Mouse (Mus musculus) limb, embryonic 10.5 days (tissue): ENCODE data around the gene Zdhhc16. TPM values are rescaled to one million over a fixed set of nuclear protein-coding genes. Genes with fewer than 3 reads are reported as not detected.
A peak's percentile ranks its signal among the peaks of the same experiment; 100 is the strongest.
"Not testable (repeated sequence)": the region's sequence is repeated elsewhere in the genome, so short reads cannot be mapped to it uniquely, and the experiment has no call there.

Experiments
- DNase-seq: peaks from one replicate; pipeline ENCODE4 v3.0.0-alpha.2; 2017; ENCODE audit warnings: low spot score
- H3K27ac ChIP-seq: fragments of 300-500 bp; sonication (generic); 2 replicates; pipeline ENCODE4 v1.5.1; 2016; ENCODE audit warnings: mild to moderate bottlenecking
- H3K27me3 ChIP-seq: fragments of 300-500 bp; sonication (generic); 2 replicates; pipeline ENCODE4 v1.6.1; 2016; ENCODE audit warnings: low read depth, mild to moderate bottlenecking; ENCODE audit not compliant: poor library complexity, severe bottlenecking
- H3K36me3 ChIP-seq: fragments of 300-500 bp; sonication (generic); 2 replicates; pipeline ENCODE4 v1.6.1; 2016; ENCODE audit warnings: mild to moderate bottlenecking, moderate library complexity
- H3K4me1 ChIP-seq: fragments of 300-500 bp; sonication (generic); 2 replicates; pipeline ENCODE4 v1.6.1; 2016
- H3K4me3 ChIP-seq: fragments of 300-500 bp; sonication (generic); 2 replicates; pipeline ENCODE4 v1.5.1; 2016; ENCODE audit warnings: mild to moderate bottlenecking, moderate library complexity
- H3K9me3 ChIP-seq: fragments of 300-500 bp; sonication (generic); replicated peaks from 2 replicates; pipeline ENCODE4 v1.6.1; 2016; ENCODE audit warnings: mild to moderate bottlenecking
- WGBS: fragments of 180-500 bp; shearing (Covaris S2); methylation state at CpG from one replicate; pipeline ENCODE4 v1.1.7; 2016; 5-methylcytosine and 5-hydroxymethylcytosine counted together
- polyA plus RNA-seq: library from polyadenylated mRNA; unstranded; fragments of >200 nt; fragmentation: Nextera tagmentation; extraction: Ambion mirVana; gene quantifications from 2 replicates; pipeline ENCODE4 v1.2.1, GENCODE M21; 2016

The Zdhhc16 gene
- polyA plus RNA-seq, 1 experiment from 2014 or later: 96.5 TPM

DNA sequence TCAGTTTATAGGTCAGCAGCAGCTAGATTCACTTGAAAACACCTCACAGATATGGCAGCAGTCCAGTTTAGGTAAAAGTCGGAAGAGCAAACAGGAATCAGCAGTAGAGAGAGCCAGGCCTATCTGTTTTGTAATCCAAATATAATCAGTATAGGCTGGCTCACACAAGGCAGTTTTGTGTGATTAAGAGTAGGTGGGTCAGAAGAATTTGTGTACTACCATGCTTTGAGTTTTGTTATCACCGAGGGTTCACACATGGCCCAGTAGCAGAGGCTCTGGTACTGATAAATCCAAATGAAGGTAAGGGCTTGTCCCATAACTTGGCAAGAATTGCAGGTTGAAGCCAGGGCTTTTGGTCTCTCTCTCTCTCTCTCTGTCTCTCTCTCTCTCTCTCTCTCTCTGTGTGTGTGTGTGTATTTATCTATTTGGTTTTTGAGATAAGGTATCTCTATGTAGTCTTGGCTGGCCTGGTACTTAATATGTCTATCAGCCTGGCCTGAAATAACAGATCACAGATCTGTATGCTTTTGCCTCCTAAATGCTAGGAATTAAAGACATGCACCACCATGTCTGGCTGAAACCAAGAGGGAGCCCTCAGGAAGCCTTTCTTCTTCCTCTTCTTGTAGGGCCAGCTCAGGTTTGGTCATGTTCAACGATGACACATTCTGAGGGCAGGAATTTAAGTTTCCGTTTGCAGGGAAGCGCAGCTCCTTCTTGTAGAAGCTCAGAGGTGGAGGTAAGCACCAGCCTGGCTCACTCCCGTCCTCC is 26.8 kb upstream of the Zdhhc16 start:
- no peak overlapping the region for H3K27ac ChIP-seq
- 67% methylated on average over 6 of the region's 6 CpGs for WGBS
- H3K4me3 ChIP-seq: no peak overlapping the region
- no peaks in the 10 kb centered on the region for H3K27me3 ChIP-seq
- no peaks in the 10 kb centered on the region for H3K4me1 ChIP-seq
- no peaks in the 10 kb centered on the region for H3K9me3 ChIP-seq
- no peaks in the 10 kb centered on the region for H3K36me3 ChIP-seq
- no peak for DNase-seq

DNA sequence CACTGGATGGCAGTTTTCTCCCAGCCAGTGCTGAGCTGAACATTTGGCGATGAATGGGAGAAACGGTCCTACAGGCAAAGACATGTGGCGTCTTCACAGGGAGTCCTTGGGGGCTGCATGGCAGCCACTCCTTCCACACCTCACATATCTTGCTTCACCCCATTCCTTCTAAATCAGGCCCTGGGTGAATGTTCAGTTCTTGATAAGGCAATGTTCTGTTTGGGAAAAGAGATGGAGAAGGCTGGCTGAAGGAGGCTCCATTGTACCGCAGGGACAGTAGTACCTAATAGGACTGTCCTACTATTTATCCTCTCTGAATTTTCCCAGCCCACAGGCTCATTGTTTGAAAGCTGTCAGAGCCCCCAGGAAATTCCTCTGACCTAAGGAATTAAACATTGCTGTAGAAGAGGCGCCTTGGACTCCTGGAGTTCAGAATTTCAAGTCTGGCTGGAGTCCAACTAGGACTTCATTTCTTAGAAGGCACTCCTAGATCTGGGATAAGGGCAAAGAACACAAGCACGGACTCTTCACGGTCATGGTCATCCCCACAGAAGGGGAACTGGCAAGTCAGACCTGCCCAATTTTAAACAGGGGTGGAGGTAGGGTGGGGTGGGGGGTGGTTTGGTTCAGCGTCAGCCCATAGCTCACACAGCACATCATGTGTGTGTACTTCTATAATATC is 26.1 kb upstream of the Zdhhc16 start:
- Histone ChIP-seq H3K36me3 (no peaks in the 10 kb centered on the region), H3K27ac (no peak overlapping the region), H3K9me3 (no peaks in the 10 kb centered on the region), H3K4me1 (no peaks in the 10 kb centered on the region), H3K27me3 (no peaks in the 10 kb centered on the region), H3K4me3 (no peak overlapping the region)
- 63% methylated on average over 8 of the region's 8 CpGs for WGBS
- DNase-seq: no peak

DNA sequence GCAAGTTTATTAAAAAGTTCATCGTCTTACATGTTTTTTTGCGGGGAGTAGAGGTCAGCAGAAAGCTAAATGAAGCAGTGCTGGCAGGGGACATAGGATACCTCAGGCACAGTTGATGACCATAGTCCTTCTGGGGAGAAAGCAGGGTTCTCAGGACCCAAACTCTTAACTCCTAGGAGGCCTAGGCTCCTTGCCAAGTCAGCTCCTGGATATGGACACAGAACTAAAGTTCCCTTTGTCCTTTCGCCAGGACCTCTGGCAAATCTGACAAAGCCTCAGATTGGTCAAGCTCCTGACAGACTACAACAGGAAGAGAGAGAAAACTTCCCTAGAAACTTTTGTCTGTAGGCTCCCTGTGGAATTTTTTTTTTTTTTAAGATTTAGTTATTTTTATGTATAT is 24.5 kb upstream of the Zdhhc16 start:
- Histone ChIP-seq H3K9me3 (no peaks in the 10 kb centered on the region), H3K4me3 (no peak overlapping the region), H3K36me3 (peaks cover 5% of the 10 kb centered on the region), H3K27ac (no peak overlapping the region), H3K27me3 (no peaks in the 10 kb centered on the region), H3K4me1 (peaks cover 10% of the 10 kb centered on the region)
- WGBS: 97% methylated on average over 3 of the region's 3 CpGs
- DNase-seq: no peak

DNA sequence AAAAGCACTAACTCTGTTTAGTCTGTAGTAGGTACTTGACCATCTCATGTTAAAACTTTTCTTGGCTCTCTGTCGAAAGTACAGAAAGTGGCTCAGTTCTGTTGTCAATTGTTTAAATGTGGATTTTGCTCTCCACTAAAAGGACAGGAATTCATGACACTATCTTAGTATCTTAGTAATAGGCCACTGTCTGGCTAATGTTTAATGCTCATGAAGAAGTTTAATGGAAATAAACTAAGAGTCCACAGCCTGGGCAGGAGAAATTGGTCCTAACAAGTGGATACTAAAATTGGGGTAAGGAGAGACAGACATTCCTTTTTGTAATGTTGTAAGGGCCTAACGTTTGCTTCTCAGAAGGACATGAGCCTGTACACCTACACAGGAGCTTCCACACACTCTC is 22.9 kb upstream of the Zdhhc16 start:
- 94% methylated on average over 2 of the region's 2 CpGs for WGBS
- Histone ChIP-seq H3K9me3 (no peaks in the 10 kb centered on the region), H3K4me3 (no peak overlapping the region), H3K4me1 (peaks cover 19% of the 10 kb centered on the region), H3K27me3 (no peaks in the 10 kb centered on the region), H3K27ac (no peak overlapping the region), H3K36me3 (peaks cover 22% of the 10 kb centered on the region)
- no peak for DNase-seq

DNA sequence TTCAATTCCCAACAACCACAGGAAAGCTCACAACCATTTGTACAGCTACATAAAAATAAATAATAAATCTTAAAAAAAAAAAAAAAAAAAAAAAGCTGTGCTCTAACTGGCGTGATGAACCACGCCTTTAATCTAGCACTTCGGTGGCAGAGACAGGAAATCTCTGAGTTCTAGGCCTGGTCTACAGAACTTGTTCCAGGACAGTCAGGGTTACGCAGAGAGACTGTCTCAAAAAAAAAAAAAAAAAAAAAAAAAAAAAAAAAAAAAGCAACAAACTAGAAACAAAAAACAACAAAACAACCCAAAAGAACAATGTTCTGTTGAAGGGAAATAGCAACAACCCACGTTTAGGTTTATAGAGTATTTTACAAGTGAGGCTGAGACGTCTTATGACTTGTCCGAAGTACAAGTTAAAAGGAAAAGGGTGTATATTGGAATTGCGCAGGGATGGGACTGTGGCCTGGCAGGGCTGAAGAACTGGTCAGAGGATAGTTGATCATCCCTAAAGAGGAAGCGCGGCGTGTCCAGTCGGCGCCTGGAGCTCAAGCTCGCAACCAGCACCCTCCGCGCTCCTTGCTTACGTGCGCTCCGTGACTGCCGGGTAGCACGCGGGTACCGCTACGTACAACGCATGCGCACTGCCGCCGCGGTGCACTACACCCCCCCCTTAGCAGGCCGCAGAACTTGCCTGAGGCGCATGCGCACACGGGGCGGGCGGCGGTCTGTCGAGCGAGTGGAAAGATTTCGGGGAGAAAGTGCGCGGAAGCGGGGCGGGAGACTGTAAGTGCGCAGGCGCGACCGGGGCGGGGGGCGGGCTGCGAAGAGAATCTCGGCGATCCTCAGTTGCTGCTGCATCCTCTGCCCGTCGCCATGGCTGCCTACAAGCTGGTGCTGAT is 21.9 kb upstream of the Zdhhc16 start, which contains the start of gene Pgam1:
Gene Pgam1 (plus strand): TSS at position 746 of the 896 bp plus-strand sequence.
- peak within 1 kb of the TSS; percentile 93 for H3K27ac ChIP-seq

DNA sequence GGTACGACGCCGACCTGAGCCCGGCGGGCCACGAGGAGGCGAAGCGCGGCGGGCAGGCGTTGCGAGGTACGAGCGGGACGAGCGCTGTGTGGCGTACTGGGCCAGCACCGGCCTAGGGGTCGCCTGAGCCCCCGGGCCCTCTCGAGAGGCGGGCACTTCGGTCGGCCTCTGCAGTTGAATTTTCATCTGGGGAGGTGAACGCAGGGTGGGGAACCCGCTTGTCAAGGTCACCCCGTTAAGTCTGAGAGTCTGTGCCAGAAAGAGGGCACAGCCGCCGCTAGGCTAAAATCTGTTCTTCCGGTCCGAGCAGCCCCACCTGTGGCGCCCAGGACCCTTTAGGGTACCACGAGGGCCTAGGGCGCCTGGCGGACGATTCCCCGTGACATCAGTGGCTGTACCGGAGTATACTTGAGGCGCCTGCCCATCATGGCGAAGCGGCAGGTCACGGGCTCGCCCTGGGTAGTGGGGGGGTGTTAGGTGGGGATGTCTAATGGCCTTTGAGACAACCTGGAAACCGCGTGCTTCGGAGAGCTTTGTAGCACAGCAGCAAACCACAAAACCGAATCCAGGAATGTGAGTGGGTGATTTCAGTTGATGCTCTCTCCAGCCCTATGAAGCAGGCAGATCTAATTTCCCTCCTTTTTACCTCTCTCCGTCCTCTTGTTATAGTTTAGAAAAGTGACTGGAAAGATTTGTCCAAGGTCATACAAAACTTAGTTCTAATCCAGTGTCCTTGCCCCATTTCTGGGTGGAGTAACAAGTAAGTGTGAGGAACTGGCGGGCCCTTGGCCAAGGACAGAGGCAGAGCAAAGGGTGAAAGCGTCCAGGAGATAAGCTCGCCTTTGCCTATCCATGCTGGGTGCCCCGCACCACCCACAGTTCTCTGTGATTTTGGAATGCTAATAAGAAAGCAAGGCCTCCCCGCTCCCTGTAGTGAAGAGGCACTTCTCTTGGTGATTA is 20.9 kb upstream of the Zdhhc16 start:
- Histone ChIP-seq H3K27ac (peak overlapping the region; percentile 93), H3K4me1 (peaks cover 19% of the 10 kb centered on the region), H3K4me3 (peak overlapping the region; percentile 86), H3K36me3 (peaks cover 41% of the 10 kb centered on the region), H3K9me3 (no peaks in the 10 kb centered on the region), H3K27me3 (no peaks in the 10 kb centered on the region)
- peak; percentile 65 for DNase-seq
- WGBS: under 1% methylated on average over 53 of the region's 53 CpGs

More for the DNA sequence above, 21.9 kb upstream of the Zdhhc16 start, which contains the start of gene Pgam1:
- Histone ChIP-seq H3K4me1 (peaks cover 19% of the 10 kb centered on the region), H3K36me3 (peaks cover 31% of the 10 kb centered on the region), H3K4me3 (peak within 1 kb of the TSS; percentile 86), H3K27me3 (no peaks in the 10 kb centered on the region), H3K9me3 (no peaks in the 10 kb centered on the region)
- peak; percentile 100 for DNase-seq
- WGBS: 6% methylated on average over 52 of the region's 54 CpGs

DNA sequence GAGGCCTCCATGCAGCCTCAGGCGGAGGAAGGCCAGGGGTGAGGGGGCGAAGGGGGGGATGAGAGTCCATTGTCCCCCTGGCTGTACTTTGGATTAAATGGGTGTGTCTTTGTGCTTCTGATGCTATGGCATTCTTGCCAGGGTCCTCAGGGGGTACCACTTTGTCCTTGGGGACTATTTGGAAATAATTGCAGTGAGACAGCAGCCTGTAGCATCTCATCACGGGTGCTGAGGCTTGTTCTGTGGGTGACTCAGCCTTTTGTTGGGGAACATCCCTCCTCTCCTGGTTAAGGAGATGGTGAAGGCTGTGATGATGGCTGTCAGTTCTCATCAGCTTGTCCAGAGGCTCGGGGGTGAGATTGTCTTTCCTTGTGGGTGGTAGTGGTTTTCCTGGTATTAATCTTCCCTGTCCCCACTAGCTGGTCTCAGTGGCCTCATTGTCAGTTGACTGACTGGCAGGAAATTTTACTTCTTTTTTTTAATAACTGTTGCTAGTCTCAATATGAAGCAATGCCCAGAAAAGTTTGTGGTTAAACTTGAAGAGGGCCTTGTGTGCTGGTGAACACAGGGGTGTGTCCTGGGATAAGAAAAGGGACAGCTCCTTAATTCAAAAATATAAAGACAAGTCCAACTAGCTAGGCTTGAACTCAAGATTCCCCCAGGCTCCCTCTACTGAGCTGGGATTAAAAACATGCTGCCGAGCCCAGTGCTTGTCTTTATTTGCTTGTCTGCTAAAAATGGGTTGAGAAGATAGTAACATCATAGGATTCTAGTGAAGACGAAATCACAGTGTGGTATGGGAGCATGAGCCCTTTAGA is 19.3 kb upstream of the Zdhhc16 start:
- peaks cover 48% of the 10 kb centered on the region for H3K36me3 ChIP-seq
- H3K4me1 ChIP-seq: peaks cover 19% of the 10 kb centered on the region
- H3K27ac ChIP-seq: peak overlapping the region; percentile 93; the same call in 1 of the 2 replicates
- H3K9me3 ChIP-seq: no peaks in the 10 kb centered on the region
- no peaks in the 10 kb centered on the region for H3K27me3 ChIP-seq
- peak overlapping the region; percentile 86 for H3K4me3 ChIP-seq
- DNase-seq: no peak
- WGBS: 65% methylated on average over 6 of the region's 6 CpGs

DNA sequence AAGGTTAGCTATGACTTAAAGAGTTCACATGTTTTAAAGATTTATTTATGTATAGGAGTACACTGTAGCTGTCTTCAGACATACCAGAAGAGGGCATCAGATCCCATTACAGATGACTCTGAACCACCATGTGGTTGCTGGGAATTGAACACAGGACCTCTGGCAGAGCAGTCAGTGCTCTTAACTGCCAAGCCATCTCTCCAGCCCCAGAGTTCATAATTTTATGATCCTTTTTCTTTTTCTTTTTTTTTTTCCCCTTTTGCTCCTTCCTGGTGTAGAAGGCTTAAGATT is 18.7 kb upstream of the Zdhhc16 start:
- not testable (repeated sequence) for H3K27me3 ChIP-seq, H3K27ac ChIP-seq, DNase-seq, H3K9me3 ChIP-seq
- H3K4me1 ChIP-seq: peaks cover 19% of the 10 kb centered on the region
- 0 out of 2 replicates have a peak overlapping the region, but pooled peaks have one; percentile 86 for H3K4me3 ChIP-seq
- H3K36me3 ChIP-seq: peaks cover 54% of the 10 kb centered on the region

DNA sequence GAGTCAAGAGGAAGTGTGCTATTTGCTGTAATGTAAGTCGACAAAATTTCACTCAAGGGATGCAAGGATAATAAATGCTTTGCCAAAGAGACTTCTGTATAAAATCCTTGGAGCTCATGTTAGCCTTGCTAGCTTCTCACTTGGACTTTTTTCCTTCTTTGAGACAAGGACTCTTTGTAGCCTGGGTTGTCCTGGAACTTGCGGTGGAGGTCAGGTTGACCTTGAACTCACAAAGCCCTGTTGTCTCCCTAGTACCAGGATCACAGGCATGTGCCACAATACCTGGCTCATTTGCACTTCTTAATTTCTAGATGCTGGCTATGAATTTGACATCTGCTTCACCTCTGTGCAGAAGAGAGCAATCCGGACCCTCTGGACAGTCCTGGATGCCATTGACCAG is 18.0 kb upstream of the Zdhhc16 start:
- Histone ChIP-seq H3K4me3 (no peak overlapping the region), H3K4me1 (peaks cover 19% of the 10 kb centered on the region), H3K27ac (no peak overlapping the region), H3K9me3 (no peaks in the 10 kb centered on the region), H3K27me3 (no peaks in the 10 kb centered on the region), H3K36me3 (peaks cover 60% of the 10 kb centered on the region)
- WGBS: 92% methylated on average over 3 of the region's 3 CpGs
- DNase-seq: no peak

DNA sequence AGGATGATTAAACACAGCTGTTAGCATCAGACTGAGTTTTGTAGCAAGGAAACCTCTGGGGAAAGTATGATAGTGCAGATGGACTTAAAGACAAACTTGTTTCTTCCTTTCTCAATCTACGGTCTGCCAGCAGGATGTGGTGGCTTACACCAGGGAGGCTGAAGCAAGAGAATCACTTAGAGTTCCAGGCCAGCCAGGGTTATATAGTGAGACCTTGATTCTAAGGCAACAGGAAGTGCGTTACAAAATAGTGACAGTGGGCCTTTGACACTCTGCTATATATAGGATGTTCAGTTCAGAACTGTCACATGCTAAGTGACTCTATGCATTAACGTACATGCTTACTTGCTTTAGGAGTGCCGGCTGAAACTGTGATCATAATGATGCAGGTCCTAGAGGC is 16.4 kb upstream of the Zdhhc16 start:
- 95% methylated on average over 4 of the region's 4 CpGs for WGBS
- Histone ChIP-seq H3K9me3 (no peaks in the 10 kb centered on the region), H3K4me1 (peaks cover 19% of the 10 kb centered on the region), H3K36me3 (peaks cover 75% of the 10 kb centered on the region), H3K4me3 (no peak overlapping the region), H3K27ac (no peak overlapping the region), H3K27me3 (no peaks in the 10 kb centered on the region)
- no peak for DNase-seq

DNA sequence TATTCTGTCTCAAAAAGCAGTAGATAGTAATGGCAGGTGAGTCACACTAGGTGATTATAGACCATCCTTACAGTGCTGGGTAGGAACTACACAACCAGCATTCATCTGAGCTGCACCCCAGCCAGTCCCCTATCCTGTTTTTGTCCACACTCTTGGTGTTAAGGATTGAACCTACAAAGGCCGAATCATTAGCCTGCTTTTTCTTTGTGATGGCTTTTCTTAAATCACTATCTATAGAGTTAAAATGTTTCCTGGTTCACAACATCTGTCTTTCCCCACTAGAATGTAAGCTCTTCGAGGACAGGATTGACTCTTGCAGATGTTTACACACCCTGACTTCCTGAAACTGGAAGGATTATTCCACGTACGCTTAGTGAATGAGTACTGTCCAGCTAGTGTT is 13.8 kb upstream of the Zdhhc16 start:
- 84% methylated on average over 4 of the region's 4 CpGs for WGBS
- peaks cover 88% of the 10 kb centered on the region for H3K36me3 ChIP-seq
- no peak for DNase-seq
- no peak overlapping the region for H3K27ac ChIP-seq
- H3K27me3 ChIP-seq: no peaks in the 10 kb centered on the region
- no peak overlapping the region for H3K4me3 ChIP-seq
- no peaks in the 10 kb centered on the region for H3K9me3 ChIP-seq
- peaks cover under 1% of the 10 kb centered on the region for H3K4me1 ChIP-seq
